Mouse (Mus musculus) heart, embryonic 13.5 days (tissue): ENCODE measurements around the gene Chit1. TPM values are rescaled to one million over a fixed set of nuclear protein-coding genes. Genes with fewer than 3 reads are reported as not detected.

Experiments
- ATAC-seq: fragments of 200-750 bp; cut with Nextera tagmentation; 2 replicates; pipeline ENCODE4 v1.8.0; 2017; ENCODE audit warnings: moderate TSS enrichment; ENCODE audit not compliant: insufficient number of reproducible peaks, low FRiP score, low TSS enrichment; ENCODE audit errors: extremely low read depth
- H3K27ac ChIP-seq: fragments of 300-500 bp; sonication (generic); replicated peaks from 2 replicates; pipeline ENCODE4 v1.5.1; 2015; ENCODE audit warnings: moderate library complexity, mild to moderate bottlenecking, inconsistent platforms
- H3K27me3 ChIP-seq: fragments of 300-500 bp; sonication (generic); replicated peaks from 2 replicates; pipeline ENCODE4 v1.6.1; 2015; ENCODE audit warnings: mild to moderate bottlenecking, inconsistent platforms
- H3K36me3 ChIP-seq: fragments of 300-500 bp; sonication (generic); 2 replicates; pipeline ENCODE4 v1.6.1; 2015; ENCODE audit warnings: mild to moderate bottlenecking, inconsistent platforms
- H3K4me1 ChIP-seq: fragments of 300-500 bp; sonication (generic); 2 replicates; pipeline ENCODE4 v1.6.1; 2015; ENCODE audit warnings: inconsistent platforms
- H3K4me2 ChIP-seq: fragments of 300-500 bp; sonication (generic); 2 replicates; pipeline ENCODE4 v1.6.1; 2015; ENCODE audit warnings: inconsistent platforms, mild to moderate bottlenecking, moderate library complexity
- H3K4me3 ChIP-seq: fragments of 300-500 bp; sonication (generic); 2 replicates; pipeline ENCODE4 v1.5.1; 2015; ENCODE audit warnings: moderate library complexity, mild to moderate bottlenecking, inconsistent platforms
- H3K9ac ChIP-seq: fragments of 300-500 bp; sonication (generic); 2 replicates; pipeline ENCODE4 v1.6.1; 2015; ENCODE audit warnings: inconsistent platforms, mild to moderate bottlenecking, moderate library complexity
- H3K9me3 ChIP-seq: fragments of 300-500 bp; sonication (generic); 2 replicates; pipeline ENCODE4 v1.6.1; 2016; ENCODE audit warnings: inconsistent platforms
- WGBS: fragments of 180-500 bp; shearing (Covaris S2); methylation state at CpG from one replicate; pipeline ENCODE4 v1.1.7; 2015; ENCODE audit warnings: mixed read lengths; 5-methylcytosine and 5-hydroxymethylcytosine counted together
- polyA plus RNA-seq: library from polyadenylated mRNA; unstranded; fragments of >200 nt; fragmentation: Nextera tagmentation; extraction: Ambion mirVana; gene quantifications from 2 replicates; pipeline ENCODE4 v1.2.1, GENCODE M21; 2015

The Chit1 gene
- polyA plus RNA-seq, 1 experiment from 2014 or later: 0.75 TPM

DNA sequence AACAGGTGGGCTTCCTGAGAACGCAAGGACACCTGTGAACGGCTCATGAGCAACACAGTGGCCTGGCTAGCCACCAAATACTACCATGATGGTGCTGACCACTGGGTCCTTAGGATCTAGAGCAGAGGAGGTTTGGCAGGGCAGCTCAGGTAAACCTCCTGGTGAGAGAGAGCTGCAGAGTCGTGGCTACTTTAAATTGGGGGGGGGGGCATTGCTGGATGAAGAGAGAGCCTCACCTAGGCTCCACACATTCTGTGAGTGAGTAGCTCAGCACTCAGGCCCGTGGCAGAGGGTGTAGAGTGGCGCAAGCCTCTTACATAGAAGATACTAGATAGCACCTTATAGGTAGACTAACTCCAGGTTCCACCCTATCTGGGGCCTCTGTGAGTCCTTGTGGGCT, 10.6 kb upstream of the Chit1 start:
- 74% methylated on average over 5 of the region's 5 CpGs for WGBS
- peak overlapping the region; percentile 99 for H3K27ac ChIP-seq
- ATAC-seq: no peak

DNA sequence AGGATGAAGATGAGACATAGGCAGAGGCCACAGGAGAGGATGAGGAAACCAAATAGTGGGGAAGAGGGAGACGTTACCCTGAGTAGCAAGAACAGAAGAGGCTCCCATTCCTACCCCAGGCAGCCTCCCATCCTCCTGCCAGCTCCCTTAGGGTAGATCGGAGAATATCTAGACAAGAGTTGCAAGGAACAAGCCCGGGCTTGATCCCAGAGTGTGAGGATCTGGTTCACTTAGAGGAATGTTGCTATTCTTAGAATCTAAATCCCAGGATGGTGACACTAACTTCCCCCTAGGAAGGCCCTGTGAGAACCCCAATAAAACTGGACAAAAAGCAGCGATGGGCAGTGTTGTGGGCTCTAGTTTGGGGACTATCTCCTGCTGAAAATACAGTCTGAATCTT, 10.1 kb upstream of the Chit1 start:
- WGBS: 56% methylated on average over 4 of the region's 4 CpGs
- H3K9ac ChIP-seq: no peak overlapping the region
- no peak overlapping the region for H3K4me3 ChIP-seq
- no peak overlapping the region for H3K4me2 ChIP-seq
- H3K27me3 ChIP-seq: peaks cover 8% of the 10 kb centered on the region; the same call in 1 of the 2 replicates
- H3K36me3 ChIP-seq: no peaks in the 10 kb centered on the region
- no peak for ATAC-seq
- no peak overlapping the region; the same call in 1 of the 2 replicates for H3K27ac ChIP-seq
- no peaks in the 10 kb centered on the region for H3K9me3 ChIP-seq
- H3K4me1 ChIP-seq: peaks cover 67% of the 10 kb centered on the region

More for the DNA sequence above, 10.6 kb upstream of the Chit1 start:
- H3K4me2 ChIP-seq: peak overlapping the region; percentile 78
- no peaks in the 10 kb centered on the region for H3K9me3 ChIP-seq
- peaks cover 72% of the 10 kb centered on the region for H3K4me1 ChIP-seq
- peak overlapping the region; percentile 85; the same call in 1 of the 2 replicates for H3K9ac ChIP-seq
- no peaks in the 10 kb centered on the region for H3K36me3 ChIP-seq
- H3K4me3 ChIP-seq: no peak overlapping the region
- 0 out of 2 replicates have a peak, but pooled peaks cover 3% of the 10 kb centered on the region for H3K27me3 ChIP-seq

DNA sequence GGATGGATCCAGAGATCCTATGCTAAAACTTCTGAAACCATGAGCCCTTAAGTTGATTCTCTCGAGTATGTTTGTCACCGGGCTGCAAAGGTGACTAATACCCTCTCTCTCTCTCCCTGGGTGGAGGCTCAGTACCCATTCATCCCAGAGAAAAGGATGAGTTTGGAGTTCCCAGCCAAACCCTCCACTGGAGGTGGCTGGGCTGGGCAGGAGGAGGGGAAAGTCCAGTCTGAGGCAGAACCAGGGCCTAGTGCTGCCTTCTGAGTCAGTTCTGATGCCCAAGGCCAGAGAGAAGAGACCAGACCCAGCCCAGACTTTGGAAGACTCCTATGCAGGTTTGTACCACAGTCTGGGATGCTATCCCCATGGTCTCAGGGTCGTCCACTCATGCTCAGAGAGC, 9.4 kb upstream of the Chit1 start:
- no peaks in the 10 kb centered on the region for H3K9me3 ChIP-seq
- H3K4me3 ChIP-seq: no peak overlapping the region
- peaks cover 9% of the 10 kb centered on the region; the same call in 1 of the 2 replicates for H3K27me3 ChIP-seq
- no peaks in the 10 kb centered on the region for H3K36me3 ChIP-seq
- H3K27ac ChIP-seq: no peak overlapping the region
- 68% methylated on average over 3 of the region's 3 CpGs for WGBS
- ATAC-seq: no peak
- H3K9ac ChIP-seq: no peak overlapping the region
- H3K4me2 ChIP-seq: no peak overlapping the region
- peaks cover 60% of the 10 kb centered on the region for H3K4me1 ChIP-seq

DNA sequence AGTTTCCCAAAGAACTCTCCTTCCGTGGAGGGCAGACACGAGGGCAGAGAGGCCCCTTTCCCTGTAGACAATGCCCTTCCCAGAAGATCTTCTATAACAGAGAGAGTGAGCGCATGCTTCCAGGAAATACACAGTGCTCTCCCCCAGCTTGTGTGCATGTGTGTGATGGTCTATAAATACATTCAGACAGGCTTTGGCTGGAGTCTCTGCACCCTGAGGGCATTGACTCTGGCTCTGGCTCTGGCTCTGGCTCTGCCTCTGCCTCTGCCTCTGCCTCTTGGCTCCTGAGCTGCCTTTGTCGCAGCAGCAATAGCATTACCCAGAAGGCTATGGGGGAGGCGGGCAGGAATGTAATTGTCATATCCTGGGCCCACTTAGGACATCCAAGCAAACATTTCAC, 7.2 kb upstream of the Chit1 start:
- Histone ChIP-seq H3K9ac (peak overlapping the region; percentile 21; the same call in 1 of the 2 replicates), H3K4me3 (no peak overlapping the region), H3K27me3 (peaks cover 9% of the 10 kb centered on the region; the same call in 1 of the 2 replicates), H3K36me3 (no peaks in the 10 kb centered on the region), H3K27ac (peak overlapping the region; percentile 82), H3K9me3 (no peaks in the 10 kb centered on the region), H3K4me2 (no peak overlapping the region), H3K4me1 (peaks cover 38% of the 10 kb centered on the region)
- ATAC-seq: peak; percentile 4; the same call in 1 of the 2 replicates
- WGBS: 45% methylated on average over 5 of the region's 5 CpGs

DNA sequence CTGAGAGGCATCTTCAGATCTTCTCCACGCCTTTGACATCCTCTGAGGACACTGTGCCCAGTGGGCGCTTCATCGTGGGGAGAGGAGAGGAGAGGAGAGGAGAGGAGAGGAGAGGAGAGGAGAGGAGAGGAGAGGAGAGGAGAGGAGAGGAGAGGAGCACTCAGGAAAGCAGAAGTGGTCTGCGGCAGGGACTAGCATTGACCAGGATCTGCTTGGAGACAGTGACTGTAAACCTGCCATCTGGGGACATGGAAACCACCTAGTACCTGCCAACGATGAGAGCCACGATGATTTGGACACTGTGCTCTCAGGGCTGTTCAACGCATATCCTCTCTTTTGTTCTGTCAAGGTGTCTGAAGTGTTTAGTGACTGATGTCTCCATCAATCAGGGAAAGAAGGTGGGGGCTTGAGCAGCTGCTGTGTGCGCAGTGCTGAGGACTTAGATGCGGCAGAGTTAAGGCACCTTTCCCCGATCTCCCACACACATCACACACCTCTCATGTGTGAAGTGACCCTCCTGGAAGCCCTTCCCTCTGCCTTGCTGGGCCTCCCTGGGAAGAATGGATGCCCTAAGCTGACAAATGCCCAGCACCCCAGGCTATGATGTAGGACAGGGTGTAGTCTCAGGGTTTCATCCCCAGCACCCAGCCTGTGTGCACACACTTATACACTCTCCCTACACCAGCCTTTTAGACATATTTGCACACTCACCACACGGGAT, 5.8 kb upstream of the Chit1 start:
- peaks cover 9% of the 10 kb centered on the region; the same call in 1 of the 2 replicates for H3K27me3 ChIP-seq
- H3K4me2 ChIP-seq: no peak overlapping the region
- no peaks in the 10 kb centered on the region for H3K9me3 ChIP-seq
- ATAC-seq: no peak
- H3K27ac ChIP-seq: no peak overlapping the region
- H3K9ac ChIP-seq: no peak overlapping the region
- H3K4me1 ChIP-seq: peaks cover 27% of the 10 kb centered on the region
- 69% methylated on average over 11 of the region's 11 CpGs for WGBS
- no peaks in the 10 kb centered on the region for H3K36me3 ChIP-seq
- H3K4me3 ChIP-seq: no peak overlapping the region

DNA sequence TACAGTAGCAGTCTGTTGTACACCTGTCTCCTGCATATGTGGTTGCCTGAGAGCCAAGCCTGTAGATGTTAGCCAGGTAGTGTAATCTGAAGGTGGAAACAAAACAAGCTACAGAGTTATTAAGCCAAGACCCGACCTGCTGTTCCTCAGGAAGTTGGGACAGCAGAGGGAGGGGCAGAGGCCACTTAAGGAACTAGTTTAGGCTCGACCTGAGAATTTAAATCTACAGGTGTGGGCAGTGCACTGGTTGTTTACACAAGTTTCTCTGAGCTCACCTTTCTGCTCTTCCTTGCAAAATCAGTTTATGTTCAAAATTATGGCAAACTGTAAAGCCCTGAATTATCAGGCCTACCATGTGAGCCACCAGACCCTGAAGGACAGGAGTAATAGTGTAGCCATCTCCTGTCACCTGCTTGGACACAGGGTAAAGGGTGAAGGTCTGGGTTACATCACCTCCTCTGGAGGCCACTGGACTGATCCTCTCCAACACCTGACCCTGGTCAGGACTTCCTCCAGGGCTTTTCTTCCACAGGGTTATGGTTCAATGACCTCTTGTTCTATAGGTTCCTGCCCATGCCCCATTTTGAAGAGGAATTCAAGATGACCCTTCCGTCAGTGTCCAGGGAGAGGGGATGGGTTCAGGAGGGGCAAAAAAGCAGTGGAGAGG, 5.1 kb upstream of the Chit1 start:
- H3K9ac ChIP-seq: no peak overlapping the region
- 51% methylated on average over 3 of the region's 3 CpGs for WGBS
- ATAC-seq: no peak
- H3K4me3 ChIP-seq: no peak overlapping the region
- no peaks in the 10 kb centered on the region for H3K36me3 ChIP-seq
- H3K4me1 ChIP-seq: peaks cover 20% of the 10 kb centered on the region
- H3K9me3 ChIP-seq: no peaks in the 10 kb centered on the region
- peaks cover 9% of the 10 kb centered on the region; the same call in 1 of the 2 replicates for H3K27me3 ChIP-seq
- no peak overlapping the region for H3K4me2 ChIP-seq
- H3K27ac ChIP-seq: no peak overlapping the region

DNA sequence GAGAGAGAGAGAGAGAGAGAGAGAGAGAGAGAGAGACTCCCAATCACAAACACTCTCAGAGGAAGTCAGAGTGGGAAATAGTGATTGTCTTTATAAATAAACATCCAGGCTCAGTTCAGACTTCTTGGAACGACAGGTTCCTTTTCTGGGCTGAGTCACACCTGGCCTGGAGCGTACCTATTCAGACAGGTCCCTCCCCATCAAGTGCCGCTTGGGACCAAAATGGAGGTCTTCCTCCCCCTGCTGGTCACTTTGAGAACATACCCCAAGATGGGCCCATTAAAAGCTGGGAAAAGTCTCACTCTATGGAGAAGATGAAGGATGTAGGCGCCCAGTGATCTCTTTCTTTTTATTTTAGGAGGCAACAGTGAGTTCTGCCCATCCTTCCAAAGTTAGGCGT, 4.3 kb upstream of the Chit1 start:
- H3K4me3 ChIP-seq: no peak overlapping the region
- H3K36me3 ChIP-seq: no peaks in the 10 kb centered on the region
- H3K27ac ChIP-seq: no peak overlapping the region
- no peak overlapping the region for H3K4me2 ChIP-seq
- ATAC-seq: no peak
- WGBS: 5% methylated on average over 5 of the region's 5 CpGs
- no peaks in the 10 kb centered on the region for H3K9me3 ChIP-seq
- peaks cover 17% of the 10 kb centered on the region for H3K4me1 ChIP-seq
- H3K9ac ChIP-seq: no peak overlapping the region
- H3K27me3 ChIP-seq: peaks cover 9% of the 10 kb centered on the region; the same call in 1 of the 2 replicates

DNA sequence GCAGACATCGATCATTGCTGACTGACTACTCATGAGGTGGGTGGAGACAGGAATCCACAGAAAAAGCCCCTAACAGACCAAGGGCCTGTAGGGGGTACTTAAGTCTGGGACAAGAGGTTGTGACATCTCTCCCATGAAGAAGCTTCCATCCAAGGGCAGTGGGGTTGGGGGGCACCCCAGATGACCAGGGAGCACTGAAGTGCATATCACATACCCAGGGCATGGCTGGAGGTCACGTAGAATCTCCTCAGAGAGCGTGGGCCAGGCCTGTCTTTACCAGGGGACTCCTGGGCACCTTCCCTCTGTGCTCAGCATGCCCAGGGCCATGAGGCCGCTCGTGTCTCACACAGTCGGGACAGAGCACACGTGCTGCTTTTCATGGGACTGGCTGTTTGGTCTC, 3.3 kb upstream of the Chit1 start:
- Histone ChIP-seq H3K4me1 (peaks cover 17% of the 10 kb centered on the region), H3K4me2 (no peak overlapping the region), H3K4me3 (no peak overlapping the region), H3K9me3 (no peaks in the 10 kb centered on the region), H3K27me3 (peaks cover 9% of the 10 kb centered on the region; the same call in 1 of the 2 replicates), H3K9ac (no peak overlapping the region), H3K27ac (no peak overlapping the region), H3K36me3 (no peaks in the 10 kb centered on the region)
- no peak for ATAC-seq
- 83% methylated on average over 7 of the region's 7 CpGs for WGBS

DNA sequence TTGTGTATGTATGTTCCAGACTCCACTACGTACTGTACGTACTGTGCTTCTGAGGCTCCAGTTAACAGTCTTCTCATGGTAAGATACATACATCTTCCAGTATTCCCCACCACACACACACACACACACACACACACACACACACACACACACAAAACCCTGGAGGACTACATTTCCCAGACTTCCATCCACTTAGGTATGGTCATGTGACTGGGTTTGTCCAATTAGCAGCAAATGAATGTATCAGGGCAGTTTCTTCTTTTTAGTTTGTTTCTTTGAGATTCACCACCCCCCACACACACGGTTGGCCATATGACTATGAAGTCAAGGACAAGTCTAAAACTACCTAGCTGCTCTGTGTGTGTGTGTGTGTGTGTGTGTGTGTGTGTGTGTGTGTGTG, 1.0 kb upstream of the Chit1 start:
- no peak overlapping the region for H3K27ac ChIP-seq
- H3K4me1 ChIP-seq: no peaks in the 10 kb centered on the region
- peaks cover 13% of the 10 kb centered on the region; the same call in 1 of the 2 replicates for H3K27me3 ChIP-seq
- no peaks in the 10 kb centered on the region for H3K9me3 ChIP-seq
- H3K4me2 ChIP-seq: no peak overlapping the region
- no peak overlapping the region for H3K4me3 ChIP-seq
- 87% methylated on average over 3 of the region's 3 CpGs for WGBS
- no peak overlapping the region for H3K9ac ChIP-seq
- no peak for ATAC-seq
- no peaks in the 10 kb centered on the region for H3K36me3 ChIP-seq

DNA sequence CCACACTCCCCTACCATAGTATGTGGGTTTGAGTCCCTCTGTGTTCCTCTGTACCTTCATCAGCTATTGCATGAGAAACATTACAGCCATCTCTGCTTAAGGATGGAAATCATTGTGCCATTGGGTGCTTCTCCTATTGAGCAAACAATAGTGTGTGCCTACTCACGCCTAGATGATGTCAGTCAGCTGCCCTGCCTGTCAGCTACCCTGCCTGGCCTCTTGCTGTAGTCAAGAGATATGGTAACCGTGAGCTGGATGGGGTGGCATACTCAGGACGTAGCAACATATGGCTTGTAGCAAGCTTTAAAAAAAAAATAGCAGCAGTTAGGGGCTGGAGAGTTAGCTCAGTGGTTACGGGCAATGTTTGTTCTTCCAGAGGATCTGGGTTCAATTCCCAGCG, 593 bp upstream of the Chit1 start:
- Histone ChIP-seq H3K9ac (no peak overlapping the region), H3K36me3 (no peaks in the 10 kb centered on the region), H3K4me3 (no peak overlapping the region), H3K27ac (no peak overlapping the region), H3K9me3 (no peaks in the 10 kb centered on the region), H3K27me3 (peaks cover 14% of the 10 kb centered on the region; the same call in 1 of the 2 replicates), H3K4me2 (no peak overlapping the region), H3K4me1 (no peaks in the 10 kb centered on the region)
- 66% methylated on average over 5 of the region's 5 CpGs for WGBS
- no peak for ATAC-seq

DNA sequence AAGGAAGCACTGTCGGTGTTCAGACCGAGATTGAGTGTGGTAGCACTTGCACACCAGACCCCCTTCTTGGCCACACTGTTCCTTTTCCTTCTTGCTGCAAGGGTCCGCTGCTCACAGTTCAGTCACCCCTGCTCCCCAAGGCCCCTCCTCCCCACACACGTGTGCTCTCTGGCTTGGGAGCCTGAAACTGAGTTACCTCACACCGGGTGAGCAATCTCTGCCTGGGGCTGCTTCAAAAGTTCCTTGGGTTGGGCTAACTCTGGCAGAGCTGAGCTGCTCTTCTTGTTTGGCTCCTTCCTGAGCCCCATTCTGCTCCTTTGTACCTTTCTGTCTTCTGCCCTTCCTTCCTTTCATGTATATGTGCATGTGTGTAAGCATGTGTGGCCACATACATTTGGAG, 2.5 kb downstream of the Chit1 start:
- Histone ChIP-seq H3K27me3 (peaks cover 16% of the 10 kb centered on the region; the same call in 1 of the 2 replicates), H3K9ac (no peak overlapping the region), H3K9me3 (no peaks in the 10 kb centered on the region), H3K4me1 (no peaks in the 10 kb centered on the region), H3K4me3 (no peak overlapping the region), H3K4me2 (no peak overlapping the region), H3K36me3 (no peaks in the 10 kb centered on the region), H3K27ac (no peak overlapping the region)
- WGBS: 63% methylated on average over 5 of the region's 5 CpGs
- ATAC-seq: no peak
